Mouse (Mus musculus) T-cell, adult 66 days (primary cell): ENCODE measurements around the gene Adgrg6. TPM values are rescaled to one million over a fixed set of nuclear protein-coding genes. Genes with fewer than 3 reads are reported as not detected.

ENCODE experiments used
- total RNA-seq, 2 experiments: library from RNA; stranded (reverse); gene quantifications; 3 replicates in 1 of 2; 4 replicates in 1 of 2; pipeline ENCODE4 v1.2.4; 2023

Adgrg6 gene
- not detected for total RNA-seq

DNA sequence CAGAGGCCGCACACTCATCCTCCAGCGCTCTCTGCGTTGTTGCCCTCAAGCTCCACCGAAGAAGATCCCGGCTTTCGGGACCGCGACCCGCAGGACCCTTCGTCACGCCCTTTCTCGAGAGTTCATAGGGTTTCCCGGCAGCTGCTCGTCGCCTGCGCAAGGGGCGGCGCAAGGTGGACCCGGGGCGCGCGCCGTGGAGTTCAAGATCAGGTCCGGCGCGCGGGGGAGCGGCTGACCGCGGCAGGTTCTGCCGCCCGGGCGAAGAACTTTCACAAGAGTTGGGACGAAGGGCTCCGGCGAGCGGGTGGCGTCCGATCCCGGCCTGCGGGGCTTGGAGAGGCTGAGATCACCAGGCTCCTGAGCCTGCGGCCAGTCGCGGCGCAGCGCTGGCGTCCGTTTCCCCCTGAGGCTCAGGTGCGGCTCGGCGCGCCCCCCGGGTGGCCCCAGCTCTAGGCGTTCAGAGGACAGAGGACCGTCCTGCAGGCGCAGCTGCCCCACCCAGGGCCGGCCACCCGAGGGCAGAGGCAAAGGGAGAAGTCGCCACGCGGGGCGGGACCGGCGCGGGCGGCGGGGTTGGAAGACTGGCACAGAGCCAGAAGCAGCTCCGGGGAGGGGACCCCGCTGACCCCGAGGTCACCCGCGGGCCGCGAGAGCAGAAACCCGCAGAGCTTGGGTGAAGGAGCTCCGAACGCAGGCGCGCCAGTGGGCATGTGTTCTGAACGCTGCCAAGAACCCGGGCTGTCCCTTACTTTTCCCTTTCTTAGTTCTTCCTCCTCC, at the start of gene Adgrg6:
TSS of gene Adgrg6 (minus strand) at position 719 of the 777 bp plus-strand sequence.

Other genes with a start within 250 kb of the Adgrg6 start
- 10 to 100 TPM; 40.7 to 47.7 TPM for gene Vta1, start 159.9 kb upstream of the Adgrg6 start, total RNA-seq
- not detected for gene Nmbr, start 159.9 kb upstream of the Adgrg6 start, total RNA-seq
- gene Gje1, start 172.6 kb upstream of the Adgrg6 start, total RNA-seq = not detected